Mouse (Mus musculus) thymus, postnatal 36 days (tissue): ENCODE measurements around the gene Ccdc63.

Experiments
- DNase-seq, 2 experiments: peaks; one replicate each; pipeline ENCODE4 v3.0.0; 2022; ENCODE audit warnings: mixed read lengths in 2 of 2

The Ccdc63 gene

DNA sequence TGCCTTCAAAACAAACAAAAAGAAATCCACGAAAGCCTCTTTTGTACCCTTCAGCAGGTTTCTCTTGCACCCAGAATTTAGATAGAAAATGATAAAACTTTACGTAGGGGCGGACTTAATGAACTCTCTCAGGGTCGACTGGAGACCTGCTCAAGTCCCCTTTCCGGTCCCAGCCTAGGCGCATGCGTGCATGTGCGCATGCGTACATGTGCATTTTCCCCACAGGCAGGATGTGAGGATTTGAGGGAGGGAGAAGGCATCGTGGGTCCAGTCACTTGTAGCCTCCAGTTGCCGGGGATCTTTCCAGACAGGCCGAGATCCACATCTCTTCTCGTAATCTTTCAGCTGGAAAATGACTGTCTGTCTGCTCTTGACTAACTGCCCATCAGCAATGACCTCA is 59.2 kb downstream of the Ccdc63 start:
- no peak for DNase-seq

DNA sequence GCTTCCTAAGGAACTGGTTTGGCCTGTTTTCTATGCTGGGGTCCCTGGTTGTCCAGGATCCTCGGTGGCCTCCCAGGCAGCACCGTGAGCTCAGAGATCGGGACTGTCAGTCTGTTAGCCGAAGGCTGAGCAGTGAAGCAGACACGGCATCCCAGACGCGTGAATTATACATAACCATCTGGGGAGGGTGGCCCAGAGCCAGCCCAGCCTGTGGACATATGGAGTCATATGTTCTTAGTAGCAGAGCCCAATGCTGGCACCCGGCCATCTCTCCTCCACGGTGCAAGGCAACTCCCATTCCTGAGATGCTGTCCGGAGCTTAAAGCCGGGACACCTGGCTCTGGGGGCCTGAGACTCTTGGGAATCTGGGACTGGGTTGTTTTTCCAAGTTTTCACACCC is 59.7 kb downstream of the Ccdc63 start:
- no peak for DNase-seq

GRCm38 (mm10) chr5:122079796-122080195 is 60.8 kb downstream of the Ccdc63 start:
- peak in 1 of 2 experiments; percentile 14 for DNase-seq

GRCm38 (mm10) chr5:122077244-122077643 is 63.4 kb downstream of the Ccdc63 start:
- DNase-seq: no peak

GRCm38 (mm10) chr5:122075736-122076135 is 64.9 kb downstream of the Ccdc63 start:
- DNase-seq: no peak

GRCm38 (mm10) chr5:122071997-122072396 is 68.6 kb downstream of the Ccdc63 start:
- DNase-seq: no peak

- no peak for DNase-seq
These were observed 69.4 kb downstream of the Ccdc63 start for GRCm38 (mm10) chr5:122070963-122071800.

GRCm38 (mm10) chr5:122068563-122068962 is 72.1 kb downstream of the Ccdc63 start:
- no peak for DNase-seq

DNA sequence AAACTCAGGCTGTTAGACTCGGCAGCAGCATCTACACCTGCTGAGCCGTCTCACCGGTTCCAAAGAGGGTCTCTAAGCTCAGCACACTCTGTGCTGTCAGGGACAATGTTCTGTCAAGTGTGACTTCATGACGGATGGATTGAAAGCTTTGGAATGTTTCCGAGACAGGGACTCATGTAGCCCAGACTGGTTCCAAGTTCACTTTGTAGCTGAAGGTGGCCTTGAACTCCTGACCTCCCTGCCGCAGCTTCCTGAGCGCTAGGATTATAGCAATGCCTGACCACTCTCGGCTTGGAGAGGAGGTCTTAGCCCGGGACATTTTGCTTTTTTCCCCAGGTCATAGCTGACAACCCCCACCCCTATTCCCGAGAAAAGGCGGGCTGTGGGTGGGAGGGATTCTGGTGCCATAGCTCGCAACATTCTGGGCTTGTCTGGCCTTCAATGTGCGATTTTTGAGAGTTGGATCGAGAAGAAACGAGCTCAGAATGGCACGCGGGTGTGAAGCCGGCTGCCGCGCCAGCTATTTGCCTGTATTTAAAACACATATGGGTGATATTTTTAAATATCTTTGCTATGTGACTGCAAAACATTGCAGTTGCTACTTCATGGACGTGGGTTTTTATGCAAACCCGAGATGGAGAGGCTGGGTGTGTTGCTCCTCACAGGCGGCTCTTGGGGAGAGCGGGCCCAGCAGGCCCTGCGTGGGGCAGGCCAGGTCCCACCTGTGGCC is 77.3 kb downstream of the Ccdc63 start:
- no peak for DNase-seq

- DNase-seq: no peak
These were observed 78.1 kb downstream of the Ccdc63 start for GRCm38 (mm10) chr5:122062479-122062878.

DNA sequence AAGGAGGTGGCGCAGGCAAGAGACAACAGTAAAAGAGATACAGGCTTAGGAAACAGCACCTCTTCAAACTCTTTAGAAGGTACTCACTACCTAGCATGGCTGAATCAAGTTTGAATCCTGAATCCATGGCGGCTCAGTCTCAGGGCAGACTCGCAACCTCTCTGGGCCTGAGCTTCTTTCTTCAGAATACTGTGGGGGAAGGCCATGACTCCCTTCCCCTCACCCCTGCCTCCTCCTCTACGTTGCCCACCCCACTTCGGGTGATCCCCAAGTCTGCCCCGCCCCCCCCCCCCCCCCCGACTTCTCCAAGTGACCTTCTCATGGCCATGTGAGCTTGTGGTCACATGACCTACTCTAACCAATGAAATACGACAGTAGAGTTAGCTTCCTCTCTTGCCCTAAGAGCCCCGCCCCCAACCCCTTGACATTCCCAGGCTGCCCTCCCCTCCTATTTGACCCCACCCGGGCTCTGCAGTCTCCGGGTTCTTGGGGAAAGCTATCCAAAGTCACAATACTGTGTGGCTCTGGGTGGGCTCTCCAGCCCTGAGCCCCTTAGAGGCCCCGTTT is 79.8 kb downstream of the Ccdc63 start:
- no peak for DNase-seq

DNA sequence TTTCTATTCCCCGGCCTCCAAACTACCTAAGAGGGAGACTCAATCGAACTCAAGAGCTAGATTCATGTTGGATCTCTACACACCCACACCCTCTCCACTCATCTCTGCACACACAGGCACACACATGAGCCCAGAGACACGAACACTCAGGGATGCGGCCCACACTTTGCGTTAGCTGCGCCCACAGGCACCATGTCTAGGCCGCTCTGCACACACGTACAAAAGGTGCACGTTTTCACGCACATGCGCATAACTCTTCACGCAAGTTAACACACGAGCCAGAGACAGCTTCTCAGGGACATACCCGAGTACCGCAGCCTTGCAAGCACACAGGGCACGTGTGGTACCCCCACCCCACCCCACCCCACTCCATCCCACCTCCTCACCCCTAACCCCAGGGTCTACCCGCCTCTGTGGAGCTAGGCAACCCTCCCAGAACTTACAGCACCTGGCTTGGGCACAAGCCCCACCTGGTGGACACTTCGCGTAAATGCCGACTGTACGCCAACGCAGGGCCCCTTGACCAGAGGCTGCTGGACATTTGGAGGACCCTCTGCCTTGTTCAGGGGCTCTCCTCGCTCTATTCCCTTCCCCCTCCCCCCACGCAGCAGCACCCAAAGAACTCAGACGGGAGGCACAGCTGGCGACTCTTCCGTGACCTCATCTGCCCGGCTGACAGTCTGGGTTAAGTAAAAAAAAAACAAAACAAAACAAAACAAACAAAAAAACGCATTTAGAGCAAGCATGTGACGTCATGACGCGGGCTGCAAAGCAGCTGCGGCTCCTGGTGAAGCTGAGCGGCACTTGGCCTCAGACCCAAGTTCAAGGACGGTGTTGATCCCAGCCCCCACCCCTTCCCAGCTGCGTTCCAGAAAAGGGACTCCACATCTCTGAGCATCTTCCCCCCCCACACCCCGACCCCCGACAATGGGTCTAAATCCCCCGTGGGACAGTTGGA is 81.3 kb downstream of the Ccdc63 start:
- peak; percentile 12 to 38 for DNase-seq
